Comparison of ENCODE assay signal across 10 mouse cellular contexts in the genomic region with DNA sequence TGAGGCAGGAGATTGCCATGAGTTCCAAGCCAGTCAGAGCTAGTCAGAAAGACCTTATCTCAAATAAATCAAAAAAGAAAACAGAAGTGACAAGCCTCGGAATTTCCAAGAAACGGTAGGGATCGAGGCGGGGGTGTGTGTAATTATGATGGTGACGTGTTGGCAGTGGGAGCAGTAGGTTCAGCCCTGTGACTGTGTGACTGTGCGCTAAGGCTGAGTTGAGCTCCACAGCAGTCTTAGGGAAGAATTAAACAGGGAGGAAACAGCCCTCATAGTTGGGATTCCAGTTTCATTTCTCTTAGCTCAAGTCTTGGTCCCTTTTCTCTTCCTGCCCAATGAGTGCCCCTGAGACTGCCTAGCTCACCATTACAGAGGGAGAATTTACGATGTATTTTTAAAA.
DNase-seq lines count a peak whose midpoint lies in the region; ATAC-seq and TF ChIP-seq lines count a peak whose summit lies in the region.
"Had no signal": no experiment of that assay in that cellular context is flagged by ENCODE, and none has a peak within 500 bp of the region (broad histone marks: within the 10 kb centered on the region; RNA-seq: fewer than 3 reads in every experiment).

No protein-coding gene starts in this region.

- no peak overlapping the region for H3K4me3 ChIP-seq in liver, embryonic 11.5 days (ENCODE audit: low read depth, low read length)
- peak overlapping the region; percentile 12; the same call in 1 of the 2 replicates for H3K4me3 ChIP-seq in heart, embryonic 16.5 days (ENCODE audit: low read length)
- no peak overlapping the region for H3K4me3 ChIP-seq in liver, embryonic 15.5 days (replicated peaks)
- H3K4me3 ChIP-seq in stomach, postnatal 0 days (ENCODE audit: low read depth, low read length) = no peak overlapping the region
- no peak overlapping the region for H3K4me3 ChIP-seq in midbrain, embryonic 14.5 days (replicated peaks; ENCODE audit: low read depth, low read length)
- no peak overlapping the region for H3K4me3 ChIP-seq in midbrain, postnatal 0 days (ENCODE audit: low read depth, low read length)
- H3K4me3 ChIP-seq: limb, embryonic 12.5 days had no signal

- no peak overlapping the region for H3K9ac ChIP-seq in liver, embryonic 11.5 days (ENCODE audit: low read depth, low read length)
- H3K9ac ChIP-seq in heart, embryonic 16.5 days (ENCODE audit: low read length) = peak overlapping the region; percentile 41; the same call in 1 of the 2 replicates
- no peak overlapping the region for H3K9ac ChIP-seq in liver, embryonic 15.5 days
- H3K9ac ChIP-seq in stomach, postnatal 0 days (ENCODE audit: low read length) = no peak overlapping the region
- H3K9ac ChIP-seq in midbrain, embryonic 14.5 days (replicated peaks; ENCODE audit: low read length) = no peak overlapping the region
- H3K9ac ChIP-seq in midbrain, postnatal 0 days (replicated peaks; ENCODE audit: low read length, poor library complexity, severe bottlenecking) = no peak overlapping the region
- H3K9ac ChIP-seq: limb, embryonic 12.5 days had no signal

- no peaks in the 10 kb centered on the region for H3K27me3 ChIP-seq in liver, embryonic 11.5 days (replicated peaks; ENCODE audit: control insufficient read depth, insufficient read depth, low read length)
- H3K27me3 ChIP-seq in heart, embryonic 16.5 days (ENCODE audit: control insufficient read depth, insufficient read depth, low read length) = no peaks in the 10 kb centered on the region
- no peaks in the 10 kb centered on the region for H3K27me3 ChIP-seq in liver, embryonic 15.5 days
- H3K27me3 ChIP-seq in stomach, postnatal 0 days (ENCODE audit: control insufficient read depth, insufficient read depth, low read length) = no peaks in the 10 kb centered on the region
- no peaks in the 10 kb centered on the region for H3K27me3 ChIP-seq in midbrain, embryonic 14.5 days (ENCODE audit: control insufficient read depth, insufficient read depth, low read length)
- H3K27me3 ChIP-seq in midbrain, postnatal 0 days (ENCODE audit: insufficient read depth, low read length) = no peaks in the 10 kb centered on the region
- H3K27me3 ChIP-seq: limb, embryonic 12.5 days had no signal

- H3K27ac ChIP-seq in liver, embryonic 11.5 days (ENCODE audit: low read depth, low read length) = no peak overlapping the region
- peak overlapping the region; percentile 68 for H3K27ac ChIP-seq in heart, embryonic 16.5 days (ENCODE audit: low read length)
- H3K27ac ChIP-seq in liver, embryonic 15.5 days (replicated peaks) = no peak overlapping the region
- H3K27ac ChIP-seq in stomach, postnatal 0 days (replicated peaks) = peak overlapping the region; percentile 45
- H3K27ac ChIP-seq in midbrain, embryonic 14.5 days (replicated peaks; ENCODE audit: low read depth, low read length) = no peak overlapping the region
- H3K27ac ChIP-seq in midbrain, postnatal 0 days (ENCODE audit: low read depth, low read length) = no peak overlapping the region
- H3K27ac ChIP-seq: limb, embryonic 12.5 days had no signal

- no peaks in the 10 kb centered on the region for H3K36me3 ChIP-seq in liver, embryonic 11.5 days (ENCODE audit: control insufficient read depth, insufficient read depth, low read length)
- H3K36me3 ChIP-seq in heart, embryonic 16.5 days (ENCODE audit: control insufficient read depth, insufficient read depth) = no peaks in the 10 kb centered on the region
- no peaks in the 10 kb centered on the region for H3K36me3 ChIP-seq in liver, embryonic 15.5 days (replicated peaks)
- no peaks in the 10 kb centered on the region for H3K36me3 ChIP-seq in stomach, postnatal 0 days (ENCODE audit: control insufficient read depth, insufficient read depth, low read length)
- no peaks in the 10 kb centered on the region for H3K36me3 ChIP-seq in midbrain, embryonic 14.5 days (ENCODE audit: control insufficient read depth, insufficient read depth, low read length)
- H3K36me3 ChIP-seq in midbrain, postnatal 0 days (ENCODE audit: insufficient read depth, low read length) = no peaks in the 10 kb centered on the region
- H3K36me3 ChIP-seq: limb, embryonic 12.5 days had no signal

- no peak for DNase-seq in liver, embryonic 11.5 days (ENCODE audit: low spot score)
- DNase-seq in liver = no peak
- peak; percentile 39 for DNase-seq in stomach, postnatal 0 days (ENCODE audit: low spot score)
- DNase-seq in midbrain, embryonic 14.5 days = no peak
- no peak for DNase-seq in midbrain, postnatal 0 days (ENCODE audit: low spot score)
- DNase-seq in right cerebral cortex, postnatal 14 days = no peak
- DNase-seq: right cerebral cortex, postnatal 4 days had no signal

- peak overlapping the region; percentile 7 for H3K4me2 ChIP-seq in liver, embryonic 11.5 days
- peak overlapping the region; percentile 50 for H3K4me2 ChIP-seq in heart, embryonic 16.5 days (ENCODE audit: low read depth, low read length)
- H3K4me2 ChIP-seq in liver, embryonic 15.5 days = peak overlapping the region; percentile 18; the same call in 1 of the 2 replicates
- H3K4me2 ChIP-seq in stomach, postnatal 0 days (replicated peaks; ENCODE audit: low read depth) = peak overlapping the region; percentile 28
- H3K4me2 ChIP-seq in midbrain, embryonic 14.5 days (ENCODE audit: low read length) = no peak overlapping the region
- H3K4me2 ChIP-seq in midbrain, postnatal 0 days (ENCODE audit: low read depth, low read length, poor library complexity, severe bottlenecking) = no peak overlapping the region
- H3K4me2 ChIP-seq: limb, embryonic 12.5 days had no signal

- 32% methylated on average over 7 of the region's 7 CpGs for WGBS in liver, embryonic 11.5 days
- 19% methylated on average over 7 of the region's 7 CpGs for WGBS in heart, embryonic 16.5 days
- 14% methylated on average over 7 of the region's 7 CpGs for WGBS in liver, embryonic 15.5 days (ENCODE audit: insufficient replicate concordance)
- WGBS in stomach, postnatal 0 days = 8% methylated on average over 7 of the region's 7 CpGs
- WGBS in midbrain, embryonic 14.5 days = 82% methylated on average over 7 of the region's 7 CpGs
- 80% methylated on average over 7 of the region's 7 CpGs for WGBS in midbrain, postnatal 0 days

- no peak for TF ChIP-seq EP300 in stomach, postnatal 0 days (optimal IDR thresholded peaks at IDR 0.05)

- TF ChIP-seq CTCF in stomach, postnatal 0 days (IDR thresholded peaks at IDR 0.05; ENCODE audit: low read depth) = no peak
- TF ChIP-seq CTCF in midbrain, postnatal 0 days (IDR thresholded peaks at IDR 0.05) = no peak

- H3K4me1 ChIP-seq in liver, embryonic 11.5 days (replicated peaks; ENCODE audit: control insufficient read depth, insufficient read depth, low read length) = peaks cover 33% of the 10 kb centered on the region
- H3K4me1 ChIP-seq in heart, embryonic 16.5 days (ENCODE audit: control insufficient read depth, insufficient read depth, low read length) = peaks cover 37% of the 10 kb centered on the region
- H3K4me1 ChIP-seq in liver, embryonic 15.5 days (replicated peaks) = peaks cover 26% of the 10 kb centered on the region
- peaks cover 10% of the 10 kb centered on the region for H3K4me1 ChIP-seq in stomach, postnatal 0 days (replicated peaks; ENCODE audit: control insufficient read depth, insufficient read depth)
- H3K4me1 ChIP-seq in midbrain, embryonic 14.5 days (ENCODE audit: control insufficient read depth, insufficient read depth, low read length) = no peaks in the 10 kb centered on the region
- 0 out of 2 replicates have a peak, but pooled peaks cover 2% of the 10 kb centered on the region for H3K4me1 ChIP-seq in midbrain, postnatal 0 days (ENCODE audit: insufficient read depth, low read length)

- ATAC-seq in liver, embryonic 11.5 days (replicated peaks; ENCODE audit: low FRiP score) = no peak
- ATAC-seq in heart, embryonic 16.5 days (replicated peaks; ENCODE audit: extremely low read depth, insufficient read depth, low FRiP score) = no peak; the same call in 1 of the 2 replicates
- no peak for ATAC-seq in liver, embryonic 15.5 days (ENCODE audit: insufficient read depth)
- peak; percentile 83 for ATAC-seq in stomach, postnatal 0 days (ENCODE audit: low FRiP score, low TSS enrichment)
- no peak for ATAC-seq in midbrain, embryonic 14.5 days (ENCODE audit: low FRiP score, low TSS enrichment)
- no peak for ATAC-seq in midbrain, postnatal 0 days (ENCODE audit: low FRiP score)

- no peaks in the 10 kb centered on the region for H3K9me3 ChIP-seq in liver, embryonic 11.5 days (ENCODE audit: control insufficient read depth, low read length)
- no peaks in the 10 kb centered on the region for H3K9me3 ChIP-seq in heart, embryonic 16.5 days (replicated peaks; ENCODE audit: control insufficient read depth, low read length)
- H3K9me3 ChIP-seq in liver, embryonic 15.5 days (replicated peaks) = no peaks in the 10 kb centered on the region
- H3K9me3 ChIP-seq in stomach, postnatal 0 days (ENCODE audit: control insufficient read depth, low read length) = no peaks in the 10 kb centered on the region
- no peaks in the 10 kb centered on the region for H3K9me3 ChIP-seq in midbrain, embryonic 14.5 days (ENCODE audit: control insufficient read depth, low read length)
- no peaks in the 10 kb centered on the region for H3K9me3 ChIP-seq in midbrain, postnatal 0 days (ENCODE audit: low read length)
- H3K9me3 ChIP-seq: limb, embryonic 12.5 days had no signal

Comparison
In these comparisons a context has a peak if more than half of its experiments do, and no peak if none do; other contexts are left out.
1. H3K27ac ChIP-seq: peak in heart, embryonic 16.5 days (single experiment) and stomach, postnatal 0 days (single experiment); none in liver, embryonic 11.5 days (single experiment), liver, embryonic 15.5 days (single experiment), midbrain, embryonic 14.5 days (single experiment) and midbrain, postnatal 0 days (single experiment).
2. H3K4me2 ChIP-seq: peak in liver, embryonic 11.5 days (single experiment), heart, embryonic 16.5 days (single experiment), liver, embryonic 15.5 days (single experiment) and stomach, postnatal 0 days (single experiment); none in midbrain, embryonic 14.5 days (single experiment) and midbrain, postnatal 0 days (single experiment).